Mouse (Mus musculus): ENCODE results near the gene Ppp2r5a. TPM values are rescaled to one million over a fixed set of nuclear protein-coding genes. Genes with fewer than 3 reads are reported as not detected.

The Ppp2r5a gene
- polyA plus RNA-seq, 1 experiment: 14.2 TPM

GRCm38 (mm10) chr1:191444467-191444866 is 41.4 kb upstream of the Ppp2r5a start:
- no peak for TF ChIP-seq POLR2A (IDR thresholded peaks at IDR 0.05; ENCODE audit: control insufficient read depth, low read depth, low read length)
- TF ChIP-seq CTCF (IDR thresholded peaks at IDR 0.05; ENCODE audit: control insufficient read depth, insufficient read depth, insufficient replicate concordance, low read depth, low read length): no peak
- H3K27me3 ChIP-seq (ENCODE audit: control insufficient read depth, insufficient read depth, low read length): no peaks in the 10 kb centered on the region
- no peak overlapping the region for H3K4me3 ChIP-seq (ENCODE audit: control insufficient read depth, low read depth, low read length)
- H3K36me3 ChIP-seq (ENCODE audit: control insufficient read depth, insufficient read depth, low read length): no peaks in the 10 kb centered on the region
- no peak overlapping the region for H3K27ac ChIP-seq (ENCODE audit: control insufficient read depth, insufficient read depth, low read depth, low read length)
- H3K4me1 ChIP-seq (ENCODE audit: control insufficient read depth, insufficient read depth, low read length): no peaks in the 10 kb centered on the region

GRCm38 (mm10) chr1:191439011-191439410 is 35.9 kb upstream of the Ppp2r5a start:
- no peak for TF ChIP-seq CTCF (IDR thresholded peaks at IDR 0.05; ENCODE audit: control insufficient read depth, insufficient read depth, insufficient replicate concordance, low read depth, low read length)
- TF ChIP-seq POLR2A (IDR thresholded peaks at IDR 0.05; ENCODE audit: control insufficient read depth, low read depth, low read length): no peak
- no peak overlapping the region for H3K27ac ChIP-seq (ENCODE audit: control insufficient read depth, insufficient read depth, low read depth, low read length)
- no peaks in the 10 kb centered on the region for H3K27me3 ChIP-seq (ENCODE audit: control insufficient read depth, insufficient read depth, low read length)
- no peaks in the 10 kb centered on the region for H3K36me3 ChIP-seq (ENCODE audit: control insufficient read depth, insufficient read depth, low read length)
- no peak overlapping the region for H3K4me3 ChIP-seq (ENCODE audit: control insufficient read depth, low read depth, low read length)
- no peaks in the 10 kb centered on the region for H3K4me1 ChIP-seq (ENCODE audit: control insufficient read depth, insufficient read depth, low read length)

GRCm38 (mm10) chr1:191438546-191438945 is 35.5 kb upstream of the Ppp2r5a start:
- TF ChIP-seq CTCF (IDR thresholded peaks at IDR 0.05; ENCODE audit: control insufficient read depth, insufficient read depth, insufficient replicate concordance, low read depth, low read length): no peak
- TF ChIP-seq POLR2A (IDR thresholded peaks at IDR 0.05; ENCODE audit: control insufficient read depth, low read depth, low read length): no peak

GRCm38 (mm10) chr1:191436647-191437046 is 33.6 kb upstream of the Ppp2r5a start:
- TF ChIP-seq POLR2A (IDR thresholded peaks at IDR 0.05; ENCODE audit: control insufficient read depth, low read depth, low read length) (no peak), CTCF (IDR thresholded peaks at IDR 0.05; ENCODE audit: control insufficient read depth, insufficient read depth, insufficient replicate concordance, low read depth, low read length) (no peak)
- Histone ChIP-seq H3K4me3 (ENCODE audit: control insufficient read depth, low read depth, low read length) (no peak overlapping the region), H3K27me3 (ENCODE audit: control insufficient read depth, insufficient read depth, low read length) (no peaks in the 10 kb centered on the region), H3K27ac (ENCODE audit: control insufficient read depth, insufficient read depth, low read depth, low read length) (no peak overlapping the region), H3K36me3 (ENCODE audit: control insufficient read depth, insufficient read depth, low read length) (no peaks in the 10 kb centered on the region), H3K4me1 (ENCODE audit: control insufficient read depth, insufficient read depth, low read length) (peaks cover 3% of the 10 kb centered on the region)

More at GRCm38 (mm10) chr1:191438546-191438945, 35.5 kb upstream of the Ppp2r5a start:
- no peak overlapping the region for H3K4me3 ChIP-seq (ENCODE audit: control insufficient read depth, low read depth, low read length)
- no peaks in the 10 kb centered on the region for H3K4me1 ChIP-seq (ENCODE audit: control insufficient read depth, insufficient read depth, low read length)
- no peaks in the 10 kb centered on the region for H3K36me3 ChIP-seq (ENCODE audit: control insufficient read depth, insufficient read depth, low read length)
- H3K27ac ChIP-seq (ENCODE audit: control insufficient read depth, insufficient read depth, low read depth, low read length): no peak overlapping the region
- H3K27me3 ChIP-seq (ENCODE audit: control insufficient read depth, insufficient read depth, low read length): no peaks in the 10 kb centered on the region

- H3K4me3 ChIP-seq (ENCODE audit: control insufficient read depth, low read depth, low read length): no peak overlapping the region
- TF ChIP-seq CTCF (IDR thresholded peaks at IDR 0.05; ENCODE audit: control insufficient read depth, insufficient read depth, insufficient replicate concordance, low read depth, low read length): no peak
- TF ChIP-seq POLR2A (IDR thresholded peaks at IDR 0.05; ENCODE audit: control insufficient read depth, low read depth, low read length): no peak
- no peaks in the 10 kb centered on the region for H3K36me3 ChIP-seq (ENCODE audit: control insufficient read depth, insufficient read depth, low read length)
- H3K27ac ChIP-seq (ENCODE audit: control insufficient read depth, insufficient read depth, low read depth, low read length): no peak overlapping the region
- H3K4me1 ChIP-seq (ENCODE audit: control insufficient read depth, insufficient read depth, low read length): peaks cover 3% of the 10 kb centered on the region
- H3K27me3 ChIP-seq (ENCODE audit: control insufficient read depth, insufficient read depth, low read length): no peaks in the 10 kb centered on the region
Measured at GRCm38 (mm10) chr1:191435359-191435758, 32.3 kb upstream of the Ppp2r5a start.

- Histone ChIP-seq H3K4me3 (ENCODE audit: control insufficient read depth, low read depth, low read length) (peak overlapping the region; percentile 32), H3K27me3 (ENCODE audit: control insufficient read depth, insufficient read depth, low read length) (no peaks in the 10 kb centered on the region), H3K27ac (ENCODE audit: control insufficient read depth, insufficient read depth, low read depth, low read length) (no peak overlapping the region), H3K36me3 (ENCODE audit: control insufficient read depth, insufficient read depth, low read length) (no peaks in the 10 kb centered on the region), H3K4me1 (ENCODE audit: control insufficient read depth, insufficient read depth, low read length) (peaks cover 3% of the 10 kb centered on the region)
- no peak for TF ChIP-seq CTCF (IDR thresholded peaks at IDR 0.05; ENCODE audit: control insufficient read depth, insufficient read depth, insufficient replicate concordance, low read depth, low read length)
- no peak for TF ChIP-seq POLR2A (IDR thresholded peaks at IDR 0.05; ENCODE audit: control insufficient read depth, low read depth, low read length)
Measured at GRCm38 (mm10) chr1:191432531-191432930, 29.5 kb upstream of the Ppp2r5a start.

GRCm38 (mm10) chr1:191432023-191432422 is 29.0 kb upstream of the Ppp2r5a start:
- H3K36me3 ChIP-seq (ENCODE audit: control insufficient read depth, insufficient read depth, low read length): no peaks in the 10 kb centered on the region
- H3K27me3 ChIP-seq (ENCODE audit: control insufficient read depth, insufficient read depth, low read length): no peaks in the 10 kb centered on the region
- TF ChIP-seq POLR2A (IDR thresholded peaks at IDR 0.05; ENCODE audit: control insufficient read depth, low read depth, low read length) (no peak), CTCF (IDR thresholded peaks at IDR 0.05; ENCODE audit: control insufficient read depth, insufficient read depth, insufficient replicate concordance, low read depth, low read length) (no peak)
- H3K4me1 ChIP-seq (ENCODE audit: control insufficient read depth, insufficient read depth, low read length): peaks cover 3% of the 10 kb centered on the region
- no peak overlapping the region for H3K27ac ChIP-seq (ENCODE audit: control insufficient read depth, insufficient read depth, low read depth, low read length)
- peak overlapping the region; percentile 32 for H3K4me3 ChIP-seq (ENCODE audit: control insufficient read depth, low read depth, low read length)

GRCm38 (mm10) chr1:191430121-191430520 is 27.0 kb upstream of the Ppp2r5a start:
- Histone ChIP-seq H3K4me1 (ENCODE audit: control insufficient read depth, insufficient read depth, low read length) (peaks cover 3% of the 10 kb centered on the region), H3K4me3 (ENCODE audit: control insufficient read depth, low read depth, low read length) (no peak overlapping the region), H3K27me3 (ENCODE audit: control insufficient read depth, insufficient read depth, low read length) (no peaks in the 10 kb centered on the region), H3K36me3 (ENCODE audit: control insufficient read depth, insufficient read depth, low read length) (no peaks in the 10 kb centered on the region), H3K27ac (ENCODE audit: control insufficient read depth, insufficient read depth, low read depth, low read length) (no peak overlapping the region)
- no peak for TF ChIP-seq POLR2A (IDR thresholded peaks at IDR 0.05; ENCODE audit: control insufficient read depth, low read depth, low read length)
- no peak for TF ChIP-seq CTCF (IDR thresholded peaks at IDR 0.05; ENCODE audit: control insufficient read depth, insufficient read depth, insufficient replicate concordance, low read depth, low read length)

Data from testis, adult 2 months (tissue).